Mouse (Mus musculus): ENCODE results near the gene Msx1.

GRCm38 (mm10) chr5:37821111-37821601 is 3.2 kb downstream of the Msx1 start:
- TF ChIP-seq POLR2A (IDR thresholded peaks at IDR 0.05; ENCODE audit: low read depth, low read length) (no peak), CTCF (IDR thresholded peaks at IDR 0.05; ENCODE audit: extremely low read depth, insufficient read length, insufficient replicate concordance, low read depth, low read length) (no peak)

Measured in small intestine, adult 2 months (tissue).